Mouse (Mus musculus): ENCODE results near the gene Lman2.

GRCm38 (mm10) chr13:55330567-55331400 lies 31.8 kb downstream of the Lman2 start:
- no peak for TF ChIP-seq POLR2A (IDR thresholded peaks at IDR 0.05; ENCODE audit: low read depth, low read length)
- no peak for TF ChIP-seq CTCF (IDR thresholded peaks at IDR 0.05; ENCODE audit: borderline replicate concordance, insufficient read depth, low read length)

Data from embryonic fibroblast, embryonic 13.5 days (primary cell).